Mouse (Mus musculus): ENCODE measurements around the gene Gm19684. TPM values are rescaled to one million over a fixed set of nuclear protein-coding genes. Genes with fewer than 3 reads are reported as not detected.
"Not testable (repeated sequence)": the region's sequence is repeated elsewhere in the genome, so short reads cannot be mapped to it uniquely, and the experiment has no call there.

Gm19684 gene
- total RNA-seq, 4 experiments from 2014 or later, result 0.23 to 1.1 (median 0.58) TPM

DNA sequence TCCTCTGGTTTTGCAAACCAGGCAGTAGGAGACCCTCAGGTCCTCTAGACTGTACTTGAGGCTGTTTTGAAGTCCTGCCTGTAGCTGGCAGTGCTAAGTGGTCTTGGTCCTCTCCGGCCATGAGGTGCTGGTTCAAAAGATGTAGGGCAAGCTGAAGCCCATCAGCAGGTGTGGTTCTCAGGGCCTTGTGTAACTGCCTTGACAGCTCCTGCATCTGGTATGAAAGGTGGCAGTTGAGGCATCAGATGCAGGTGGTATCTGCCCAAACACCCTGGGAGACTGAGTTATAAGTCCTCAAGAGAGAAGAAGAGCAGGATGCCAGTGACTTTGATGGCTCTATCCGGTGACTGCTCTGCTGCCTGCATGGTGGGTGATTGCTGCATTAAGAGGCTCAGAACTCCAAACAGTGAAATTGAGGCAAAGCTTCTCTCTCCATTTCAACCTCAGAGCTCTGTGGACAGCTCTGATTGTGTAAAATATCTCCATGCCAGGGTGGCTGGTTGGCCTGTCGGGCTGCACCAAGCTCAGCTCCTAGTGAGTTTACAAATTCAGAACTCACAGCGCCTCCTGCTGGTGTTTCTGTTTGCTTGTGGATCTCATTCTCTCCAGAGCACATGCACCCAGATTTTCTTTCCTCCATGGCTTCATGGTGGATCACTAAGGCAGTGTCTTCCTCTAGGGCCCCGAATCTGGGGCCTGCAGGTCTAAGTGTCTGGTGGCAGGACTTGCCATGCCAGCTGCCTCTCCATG is 10.2 kb downstream of the Gm19684 start:
- no peak for DNase-seq

- not testable (repeated sequence) for DNase-seq
These were observed 14.1 kb downstream of the Gm19684 start for GRCm38 (mm10) chr17:36135421-36136231.

DNA sequence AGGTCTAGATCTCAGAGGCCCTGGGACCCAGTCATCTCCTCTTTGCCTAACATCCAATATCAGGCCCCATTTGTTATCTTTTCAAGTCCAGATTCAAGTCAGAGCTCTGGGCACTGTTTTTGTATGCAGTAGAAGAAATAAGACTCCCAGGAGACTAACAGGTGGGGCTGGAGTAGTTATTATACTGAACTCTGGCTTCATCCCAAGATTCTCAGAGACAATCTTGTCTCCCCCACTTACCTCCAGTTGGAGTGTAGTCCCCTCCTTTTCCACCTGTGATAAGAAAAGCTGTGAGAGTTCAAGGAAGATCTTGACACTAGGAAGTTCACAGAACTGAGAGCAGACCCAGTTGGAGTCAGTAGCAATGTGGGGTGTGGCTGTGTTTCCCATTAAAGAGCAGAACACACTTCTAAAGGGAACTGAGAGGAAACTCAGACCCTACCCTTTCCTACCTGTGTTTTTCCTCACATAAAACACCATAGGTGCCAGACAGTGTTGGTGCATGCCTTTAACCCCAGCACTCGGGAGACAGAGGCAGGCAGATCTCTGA is 14.9 kb downstream of the Gm19684 start:
- not testable (repeated sequence) for DNase-seq

GRCm38 (mm10) chr17:36145111-36145860 is 23.8 kb downstream of the Gm19684 start:
- no peak for DNase-seq

DNA sequence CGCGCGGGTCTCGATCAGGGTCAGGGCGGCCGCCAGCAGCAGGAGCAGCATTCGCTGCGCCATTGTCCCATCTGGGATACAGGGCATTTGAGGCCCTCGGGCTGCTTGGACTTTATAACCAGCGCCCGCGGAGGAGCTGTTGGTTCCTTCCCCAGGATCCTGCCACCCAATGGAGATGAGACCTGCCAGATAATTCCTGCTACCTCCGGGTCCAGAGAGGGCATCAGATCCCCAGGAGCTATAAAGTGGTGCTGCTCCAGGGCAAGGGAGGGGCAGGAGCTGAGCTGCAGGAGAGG is 24.3 kb downstream of the Gm19684 start:
- DNase-seq, result not testable (repeated sequence)

GRCm38 (mm10) chr17:36146937-36147336 is 25.5 kb downstream of the Gm19684 start:
- not testable (repeated sequence) for DNase-seq

- DNase-seq, result not testable (repeated sequence)
These were observed 27.0 kb downstream of the Gm19684 start for GRCm38 (mm10) chr17:36148468-36148867.

DNA sequence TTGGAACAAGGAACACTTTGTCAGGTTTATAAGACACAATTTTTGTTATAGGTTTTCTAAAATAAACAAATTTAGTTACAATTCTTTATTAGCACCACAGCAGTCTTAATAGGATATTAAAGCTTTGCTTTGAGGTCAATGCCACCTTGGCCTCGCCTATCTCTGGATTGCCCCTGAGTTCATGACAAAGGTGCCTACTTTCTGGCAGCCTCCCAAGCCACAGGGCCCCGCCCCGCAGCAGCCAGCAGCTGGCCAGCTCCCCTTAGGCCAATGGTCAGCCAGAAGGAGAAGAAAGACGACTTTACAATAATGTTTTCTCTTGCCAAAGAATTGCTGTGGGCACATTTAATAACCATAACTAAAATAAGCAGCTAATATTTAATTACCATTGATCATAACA is 29.7 kb downstream of the Gm19684 start:
- not testable (repeated sequence) for DNase-seq

- no peak for DNase-seq
These were observed 33.0 kb downstream of the Gm19684 start for GRCm38 (mm10) chr17:36154271-36155149.

DNA sequence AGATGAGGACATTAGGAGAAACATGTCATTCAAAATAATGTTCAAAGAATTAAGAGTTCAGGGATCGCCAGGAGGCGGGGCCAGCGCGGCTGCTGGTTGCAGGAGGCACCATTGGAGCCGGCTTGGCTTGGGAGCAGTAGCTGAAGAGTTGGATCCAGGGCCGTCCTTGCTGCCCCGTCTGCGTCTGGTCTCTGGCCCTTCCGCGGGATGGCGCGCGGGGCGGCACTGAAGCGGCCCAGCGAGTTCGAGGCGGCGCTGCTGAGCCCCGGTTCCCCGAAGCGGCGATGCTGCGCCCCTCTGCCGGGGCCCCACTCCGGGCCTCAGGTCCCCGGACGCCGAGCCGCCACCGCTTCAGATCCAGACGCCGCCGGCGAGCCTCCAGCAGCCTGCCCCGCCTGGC is 36.3 kb downstream of the Gm19684 start:
- DNase-seq, result not testable (repeated sequence)

DNA sequence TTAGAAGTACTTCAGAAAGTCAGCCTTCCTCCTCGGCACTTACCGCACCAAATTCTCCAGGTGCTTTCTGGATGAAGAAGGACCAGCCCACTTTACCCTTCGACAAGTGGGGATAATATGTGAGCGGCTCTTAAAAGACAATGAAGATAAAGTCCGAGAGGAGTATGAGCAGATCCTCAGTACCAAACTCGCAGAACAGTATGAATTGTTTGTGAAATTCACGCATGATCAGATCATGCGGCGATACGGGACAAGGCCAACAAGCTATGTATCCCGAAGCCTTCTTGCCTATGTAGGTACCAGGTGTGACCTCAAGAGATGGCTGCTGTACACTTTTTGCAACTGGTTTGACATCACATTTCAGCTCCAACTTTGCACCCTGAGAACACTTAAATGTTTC is 36.8 kb downstream of the Gm19684 start:
- not testable (repeated sequence) for DNase-seq

DNA sequence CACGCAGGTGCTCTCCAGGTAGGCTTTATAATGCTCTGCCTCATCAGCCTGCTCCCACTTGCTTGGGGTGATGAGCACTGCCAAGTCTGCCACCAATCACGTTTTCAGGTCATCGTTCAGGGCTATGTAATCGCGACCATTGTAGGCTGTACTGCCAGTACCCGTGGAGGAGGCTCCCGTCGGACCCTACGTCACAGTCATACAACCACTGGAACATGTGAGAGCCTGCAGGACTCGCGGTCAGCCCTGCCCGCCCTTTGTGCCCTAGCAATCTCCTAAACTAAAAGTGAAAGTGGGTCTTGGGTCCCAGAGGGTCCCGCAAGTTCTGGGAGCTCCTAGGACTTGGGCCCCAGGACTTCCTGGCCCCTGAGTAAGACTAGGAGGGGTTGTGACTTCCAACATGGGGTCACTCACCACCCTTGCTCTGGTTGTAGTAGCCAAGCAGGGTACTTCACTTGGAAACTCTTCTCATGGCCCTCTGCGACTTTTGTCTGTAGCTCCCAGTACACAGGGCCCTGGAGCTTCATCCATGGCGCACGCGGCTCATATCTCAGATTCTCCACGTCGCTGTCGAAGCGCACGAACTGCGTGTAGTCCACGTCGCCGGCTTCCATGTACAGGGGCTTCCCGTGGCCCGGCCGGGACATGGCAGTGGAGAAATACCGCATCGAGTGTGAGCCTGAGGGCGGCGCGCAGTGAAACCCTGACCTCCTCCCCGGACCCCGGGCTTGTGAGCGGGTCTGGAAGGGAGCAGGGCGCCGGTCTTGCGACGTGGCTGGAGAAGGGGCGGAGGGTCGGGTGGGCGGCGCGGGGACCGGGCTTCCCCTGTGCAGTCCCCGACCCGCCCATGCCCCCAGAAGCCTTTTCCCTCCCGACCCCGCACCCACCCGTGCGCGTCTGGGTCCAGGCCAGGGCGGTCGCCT is 39.9 kb downstream of the Gm19684 start:
- no peak for DNase-seq

- not testable (repeated sequence) for DNase-seq
These were observed 45.4 kb downstream of the Gm19684 start for GRCm38 (mm10) chr17:36166901-36167300.

- DNase-seq, result no peak
These were observed 46.0 kb downstream of the Gm19684 start for GRCm38 (mm10) chr17:36167306-36168038.

DNA sequence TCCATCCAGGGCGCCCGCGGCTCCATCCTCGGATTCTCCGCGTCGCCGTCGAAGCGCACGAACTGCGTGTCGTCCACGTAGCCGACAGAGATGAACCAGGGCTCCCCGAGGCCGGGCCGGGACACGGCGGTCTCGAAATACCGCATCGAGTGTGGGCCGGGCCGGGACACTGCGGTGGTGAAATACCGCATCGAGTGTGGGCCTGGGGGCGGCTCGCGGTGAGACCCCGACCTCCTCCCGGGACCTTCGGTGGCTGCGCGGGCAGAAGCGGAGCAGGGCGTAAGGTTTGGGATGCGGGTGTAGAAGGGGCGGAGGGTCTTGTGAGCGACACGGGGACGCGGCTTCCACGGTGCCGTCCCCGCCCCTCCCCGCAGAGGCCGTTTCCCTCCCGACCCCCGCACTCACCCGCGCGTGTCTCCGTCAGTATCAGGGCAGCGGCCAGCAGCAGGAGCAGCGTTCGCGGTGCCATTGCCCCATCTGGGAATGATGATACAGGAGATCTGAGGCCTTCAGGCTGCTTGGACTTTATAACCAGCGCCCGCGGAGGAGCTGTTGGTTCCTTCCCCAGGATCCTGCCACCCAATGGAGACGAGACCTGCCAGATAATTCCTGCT is 46.7 kb downstream of the Gm19684 start, which contains the start of gene Gm8909:
Gene Gm8909 (minus strand): TSS at position 499 of the 614 bp plus-strand sequence.
- no peak for DNase-seq

GRCm38 (mm10) chr17:36169094-36169493 is 47.6 kb downstream of the Gm19684 start:
- DNase-seq, result not testable (repeated sequence)

DNA sequence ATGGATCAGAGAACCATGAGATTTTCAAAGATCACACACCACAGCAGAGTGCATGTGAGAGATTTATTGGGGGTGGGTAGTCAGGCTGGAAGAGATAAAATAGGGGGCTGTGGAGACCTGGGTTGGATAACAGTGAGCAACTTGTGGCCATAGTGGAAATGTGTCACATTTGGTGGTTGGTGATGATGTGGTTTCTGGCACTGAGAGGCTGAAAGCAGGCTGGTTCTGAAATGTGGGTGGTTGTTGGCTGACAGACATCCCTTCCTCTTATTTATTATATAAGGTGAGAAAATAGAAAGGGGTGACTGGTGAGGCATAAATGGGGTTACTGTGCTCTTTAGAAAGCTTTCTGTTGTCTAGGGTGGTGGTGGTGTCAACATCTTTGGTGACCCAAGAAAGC is 48.3 kb downstream of the Gm19684 start:
- no peak for DNase-seq

DNA sequence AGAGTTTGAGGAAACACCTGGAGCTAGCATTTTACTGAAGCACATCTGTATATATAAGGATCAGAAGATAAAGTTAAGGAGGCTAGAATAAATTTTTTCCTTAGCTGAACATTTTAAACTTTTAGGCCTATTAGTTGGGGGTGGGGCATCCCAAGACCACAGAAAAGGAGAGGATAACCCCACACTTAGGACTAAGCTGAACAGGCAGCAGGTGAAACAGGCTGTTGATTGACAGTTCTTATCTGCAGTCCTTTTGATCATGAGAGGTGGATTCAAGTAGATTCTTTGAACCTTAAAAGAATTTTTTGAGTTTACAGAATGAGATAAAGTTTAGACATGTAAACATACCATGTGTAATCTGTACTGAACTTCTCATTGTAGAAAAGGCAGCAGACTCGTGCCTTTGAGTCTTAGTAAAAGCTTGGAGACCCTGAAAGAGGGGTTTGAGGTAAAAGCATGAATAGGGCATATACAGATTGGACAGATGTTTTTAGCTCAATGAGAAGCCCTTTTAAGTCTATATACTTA is 48.9 kb downstream of the Gm19684 start:
- DNase-seq, result no peak

DNA sequence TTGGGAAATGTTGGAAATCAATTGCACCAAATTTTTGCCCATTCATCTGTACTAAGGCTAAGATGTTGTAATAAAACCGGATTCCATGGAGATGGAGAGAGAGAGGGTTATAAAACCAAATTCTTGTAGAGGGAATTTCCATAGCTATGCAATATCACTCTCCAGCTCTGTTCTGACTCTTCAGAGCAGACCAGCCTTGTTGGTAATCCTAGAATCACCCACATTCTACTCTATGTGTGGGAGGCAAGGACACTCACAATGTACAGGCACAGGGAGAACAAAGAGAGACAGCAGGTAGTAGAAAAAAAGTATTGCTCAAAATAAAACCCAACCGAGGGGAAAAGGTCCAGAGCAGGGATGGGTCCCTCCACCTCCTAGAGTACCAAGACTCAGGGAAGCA is 54.7 kb downstream of the Gm19684 start:
- DNase-seq, result not testable (repeated sequence)

All from adrenal gland, adult 8-10 months (tissue).